Mouse (Mus musculus) kidney, postnatal 0 days (tissue): ENCODE data around the gene Ankrd11. TPM values are rescaled to one million over a fixed set of nuclear protein-coding genes. Genes with fewer than 3 reads are reported as not detected.

Source experiments
- ATAC-seq: fragments of 200-750 bp; cut with Nextera tagmentation; replicated peaks from 2 replicates; pipeline ENCODE4 v1.8.0; 2017; ENCODE audit warnings: low read depth, moderate number of reproducible peaks, moderate TSS enrichment, moderate library complexity; ENCODE audit not compliant: low FRiP score
- DNase-seq: peaks from one replicate; pipeline ENCODE4 v3.0.0-alpha.2; 2016; ENCODE audit warnings: low spot score
- H3K27ac ChIP-seq: fragments of 300-500 bp; sonication (generic); 2 replicates; pipeline ENCODE4 v1.5.1; 2014; ENCODE audit warnings: mild to moderate bottlenecking
- H3K27me3 ChIP-seq: fragments of 300-500 bp; sonication (generic); 2 replicates; pipeline ENCODE4 v1.6.1; 2014; ENCODE audit warnings: low read length, mixed read lengths; ENCODE audit not compliant: insufficient read depth
- H3K36me3 ChIP-seq: fragments of 300-500 bp; sonication (generic); 2 replicates; pipeline ENCODE4 v1.6.1; 2014; ENCODE audit warnings: low read length, mixed read lengths; ENCODE audit not compliant: insufficient read depth
- H3K4me1 ChIP-seq: fragments of 300-500 bp; sonication (generic); replicated peaks from 2 replicates; pipeline ENCODE4 v1.6.1; 2014; ENCODE audit warnings: antibody characterized with exemption, low read length, mixed read lengths; ENCODE audit not compliant: insufficient read depth
- H3K4me2 ChIP-seq: fragments of 300-500 bp; sonication (generic); 2 replicates; pipeline ENCODE4 v1.6.1; 2014; ENCODE audit warnings: mild to moderate bottlenecking, low read length, moderate library complexity, mixed read lengths
- H3K4me3 ChIP-seq: fragments of 300-500 bp; sonication (generic); replicated peaks from 2 replicates; pipeline ENCODE4 v1.5.1; 2014; ENCODE audit warnings: low read depth, low read length
- H3K9ac ChIP-seq: fragments of 300-500 bp; sonication (generic); 2 replicates; pipeline ENCODE4 v1.6.1; 2014; ENCODE audit warnings: low read depth, low read length
- H3K9me3 ChIP-seq: fragments of 300-500 bp; sonication (generic); replicated peaks from 2 replicates; pipeline ENCODE4 v1.6.1; 2016; ENCODE audit warnings: low read length, inconsistent platforms, mixed read lengths
- CTCF ChIP-seq: IDR thresholded peaks from 2 replicates; pipeline ENCODE4 v1.5.1; 2016; ENCODE audit warnings: antibody characterized with exemption, low read depth, mild to moderate bottlenecking, moderate library complexity
- WGBS: fragments of 180-500 bp; shearing (Covaris S2); extraction: QIAGEN DNeasy Blood & Tissue Kit; methylation state at CpG from one replicate; pipeline ENCODE4 v1.1.7; 2014; 5-methylcytosine and 5-hydroxymethylcytosine counted together
- polyA plus RNA-seq: library from polyadenylated mRNA; unstranded; fragments of >200 nt; fragmentation: Nextera tagmentation; extraction: Ambion mirVana; gene quantifications from 2 replicates; pipeline ENCODE4 v1.2.1, GENCODE M21; 2015

Gene Ankrd11
- polyA plus RNA-seq, 1 experiment from 2014 or later, result 57.9 TPM

GRCm38 (mm10) chr8:122983178-122983942 lies 58.7 kb downstream of the Ankrd11 start:
- ATAC-seq, result no peak
- no peak overlapping the region for H3K4me3 ChIP-seq
- peak; percentile 34 for DNase-seq
- TF ChIP-seq CTCF, result peak; percentile 46
- H3K9me3 ChIP-seq, result no peaks in the 10 kb centered on the region
- H3K4me2 ChIP-seq, result no peak overlapping the region
- WGBS, result 68% methylated on average over 19 of the region's 19 CpGs
- no peaks in the 10 kb centered on the region for H3K4me1 ChIP-seq
- H3K27me3 ChIP-seq, result no peaks in the 10 kb centered on the region
- H3K9ac ChIP-seq, result no peak overlapping the region
- no peaks in the 10 kb centered on the region for H3K36me3 ChIP-seq
- H3K27ac ChIP-seq, result no peak overlapping the region

GRCm38 (mm10) chr8:122981646-122982045 lies 60.4 kb downstream of the Ankrd11 start:
- WGBS, result 74% methylated on average over 5 of the region's 5 CpGs
- no peak for ATAC-seq
- DNase-seq, result no peak

GRCm38 (mm10) chr8:122979865-122980509 lies 62.1 kb downstream of the Ankrd11 start:
- H3K36me3 ChIP-seq, result no peaks in the 10 kb centered on the region
- no peak overlapping the region for H3K4me2 ChIP-seq
- no peaks in the 10 kb centered on the region for H3K4me1 ChIP-seq
- TF ChIP-seq CTCF, result no peak
- DNase-seq (no peak), ATAC-seq (no peak)
- no peaks in the 10 kb centered on the region for H3K27me3 ChIP-seq
- no peaks in the 10 kb centered on the region for H3K9me3 ChIP-seq
- no peak overlapping the region for H3K27ac ChIP-seq
- no peak overlapping the region for H3K9ac ChIP-seq
- 56% methylated on average over 10 of the region's 10 CpGs for WGBS
- H3K4me3 ChIP-seq, result no peak overlapping the region

More at GRCm38 (mm10) chr8:122981646-122982045, 60.4 kb downstream of the Ankrd11 start:
- Histone ChIP-seq H3K27me3 (no peaks in the 10 kb centered on the region), H3K9me3 (no peaks in the 10 kb centered on the region), H3K4me1 (no peaks in the 10 kb centered on the region), H3K27ac (no peak overlapping the region), H3K4me2 (no peak overlapping the region), H3K9ac (no peak overlapping the region), H3K4me3 (no peak overlapping the region), H3K36me3 (no peaks in the 10 kb centered on the region)
- no peak for TF ChIP-seq CTCF

- Histone ChIP-seq H3K9me3 (no peaks in the 10 kb centered on the region), H3K36me3 (no peaks in the 10 kb centered on the region), H3K9ac (no peak overlapping the region), H3K27me3 (no peaks in the 10 kb centered on the region), H3K27ac (no peak overlapping the region), H3K4me3 (no peak overlapping the region), H3K4me2 (no peak overlapping the region), H3K4me1 (no peaks in the 10 kb centered on the region)
- TF ChIP-seq CTCF, result no peak
- DNase-seq (no peak), ATAC-seq (no peak)
- WGBS, result 75% methylated on average over 3 of the region's 3 CpGs
Observed at GRCm38 (mm10) chr8:122979424-122979823, 62.7 kb downstream of the Ankrd11 start.

- H3K9ac ChIP-seq, result no peak overlapping the region
- H3K4me2 ChIP-seq, result no peak overlapping the region
- whole genome bisulfite sequencing, result 91% methylated on average over 4 of the region's 4 CpGs
- no peaks in the 10 kb centered on the region for H3K27me3 ChIP-seq
- no peaks in the 10 kb centered on the region for H3K9me3 ChIP-seq
- H3K4me1 ChIP-seq, result no peaks in the 10 kb centered on the region
- H3K36me3 ChIP-seq, result no peaks in the 10 kb centered on the region
- ATAC-seq (no peak), DNase-seq (no peak)
- no peak for TF ChIP-seq CTCF
- no peak overlapping the region for H3K4me3 ChIP-seq
- no peak overlapping the region for H3K27ac ChIP-seq
Observed at GRCm38 (mm10) chr8:122976046-122976445, 66.0 kb downstream of the Ankrd11 start.

GRCm38 (mm10) chr8:122969964-122970620 lies 72.0 kb downstream of the Ankrd11 start:
- H3K27ac ChIP-seq, result no peak overlapping the region
- DNase-seq, result no peak
- ATAC-seq, result no peak
- 79% methylated on average over 3 of the region's 3 CpGs for WGBS
- H3K4me1 ChIP-seq, result no peaks in the 10 kb centered on the region
- no peak overlapping the region for H3K4me3 ChIP-seq
- no peaks in the 10 kb centered on the region for H3K27me3 ChIP-seq
- no peak for TF ChIP-seq CTCF
- H3K9ac ChIP-seq, result no peak overlapping the region
- H3K4me2 ChIP-seq, result no peak overlapping the region
- peaks cover 9% of the 10 kb centered on the region for H3K36me3 ChIP-seq
- H3K9me3 ChIP-seq, result no peaks in the 10 kb centered on the region
